Mouse (Mus musculus) hematopoietic multipotent progenitor cell, adult 10-12 weeks (in vitro differentiated cells): ENCODE measurements around the gene Olfr473. TPM values are rescaled to one million over a fixed set of nuclear protein-coding genes. Genes with fewer than 3 reads are reported as not detected.

Experiments
- polyA plus RNA-seq: library from polyadenylated mRNA; stranded (reverse); fragments of >175 nt; gene quantifications from 2 replicates; pipeline ENCODE4 v1.2.3, GENCODE M21; 2012; ENCODE audit warnings: low replicate concordance

Olfr473 gene
- polyA plus RNA-seq: not detected in 2 replicates

GRCm38 (mm10) chr7:107930146-107930545 is at the start of gene Olfr473:
Gene Olfr473, plus strand, starts transcription at chr7:107930446.

DNA sequence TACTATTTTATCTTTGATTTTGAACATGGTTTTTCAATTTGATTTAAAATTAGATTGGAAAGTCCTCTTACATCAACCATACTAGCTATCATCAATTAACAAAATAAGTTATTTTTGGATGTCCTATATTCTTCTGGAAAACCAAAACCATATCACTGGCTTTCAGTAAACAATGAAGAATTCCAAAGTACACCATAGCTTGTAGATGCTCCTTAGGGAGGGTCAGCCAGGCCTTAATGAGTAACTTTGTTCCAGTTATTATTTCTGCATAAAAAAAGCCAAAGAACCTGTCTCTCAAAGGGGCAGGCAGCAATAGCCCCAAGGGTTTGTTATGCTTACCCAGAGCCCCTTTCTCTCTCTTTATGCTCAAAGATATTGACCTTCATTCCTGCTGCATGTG is 32.6 kb upstream of the Olfr473 start, which contains the start of gene Olfr472:
TSS of gene Olfr472 (plus strand) at position 301 of the 400 bp plus-strand sequence.

DNA sequence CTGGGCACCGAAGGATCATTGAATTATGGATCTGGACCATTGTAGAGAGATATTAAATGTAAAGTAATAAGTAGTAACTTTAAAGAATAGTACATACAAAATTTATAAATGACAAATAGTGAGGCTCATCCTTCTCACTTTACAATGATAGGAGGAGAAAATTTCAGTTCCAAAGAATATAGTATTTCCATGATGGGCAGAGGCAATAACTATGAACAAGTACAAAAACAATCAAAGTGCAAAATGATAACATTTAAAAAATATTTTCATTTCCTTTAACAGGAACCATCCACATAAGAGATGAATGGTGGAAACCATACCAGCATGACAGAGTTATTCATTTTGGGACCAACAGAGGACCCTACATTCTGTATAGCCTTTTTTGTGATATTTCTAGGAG is 24.1 kb downstream of the Olfr473 start, which contains the start of gene Olfr474:
TSS of gene Olfr474 (plus strand) at position 301 of the 400 bp plus-strand sequence.

GRCm38 (mm10) chr7:107964503-107964902 is 34.3 kb downstream of the Olfr473 start, which contains the start of gene Olfr476:
Gene Olfr476, plus strand, starts transcription at chr7:107964803.

Other genes starting within 250 kb of the Olfr473 start
- 0.10 TPM in 1 of 2 replicates, not detected in the other for gene Cyb5r2, start 172.4 kb upstream of the Olfr473 start, polyA plus RNA-seq
- gene Ovch2, start 129.2 kb upstream of the Olfr473 start, polyA plus RNA-seq: not detected in 2 replicates
- not detected in 2 replicates for gene Olfr467, start 118.2 kb upstream of the Olfr473 start, polyA plus RNA-seq
- gene Olfr469, start 104.9 kb upstream of the Olfr473 start, polyA plus RNA-seq: not detected in 2 replicates
- gene Olfr470, start 83.0 kb upstream of the Olfr473 start, polyA plus RNA-seq: not detected in 2 replicates
- gene Olfr472, start 32.5 kb upstream of the Olfr473 start, polyA plus RNA-seq: not detected in 2 replicates
- not detected in 2 replicates for gene Olfr474, start 24.2 kb downstream of the Olfr473 start, polyA plus RNA-seq
- gene Olfr476, start 34.4 kb downstream of the Olfr473 start, polyA plus RNA-seq: not detected in 2 replicates
- gene Olfr477, start 56.2 kb downstream of the Olfr473 start, polyA plus RNA-seq: not detected in 2 replicates
- not detected in 2 replicates for gene Olfr478, start 103.5 kb downstream of the Olfr473 start, polyA plus RNA-seq
- gene Olfr479, start 120.2 kb downstream of the Olfr473 start, polyA plus RNA-seq: not detected in 2 replicates
- gene Olfr480, start 136.9 kb downstream of the Olfr473 start, polyA plus RNA-seq: not detected in 2 replicates
- gene Olfr481, start 149.4 kb downstream of the Olfr473 start, polyA plus RNA-seq: not detected in 2 replicates
- gene Olfr482, start 167.1 kb downstream of the Olfr473 start, polyA plus RNA-seq: not detected in 2 replicates
- not detected in 2 replicates for gene Olfr483, start 170.4 kb downstream of the Olfr473 start, polyA plus RNA-seq
- not detected in 2 replicates for gene Olfr484, start 197.0 kb downstream of the Olfr473 start, polyA plus RNA-seq
- gene Olfr485, start 229.4 kb downstream of the Olfr473 start, polyA plus RNA-seq: not detected in 2 replicates
- gene Olfr486, start 242.3 kb downstream of the Olfr473 start, polyA plus RNA-seq: not detected in 2 replicates